Mouse (Mus musculus) midbrain, embryonic 12.5 days (tissue): ENCODE results near the gene Scarb1. TPM values are rescaled to one million over a fixed set of nuclear protein-coding genes. Genes with fewer than 3 reads are reported as not detected.

Experiments
- ATAC-seq: fragments of 200-750 bp; cut with Nextera tagmentation; 2 replicates; pipeline ENCODE4 v1.8.0; 2017; ENCODE audit warnings: low read depth, moderate TSS enrichment, moderate library complexity; ENCODE audit not compliant: low FRiP score
- H3K27ac ChIP-seq: fragments of 300-500 bp; sonication (generic); replicated peaks from 2 replicates; pipeline ENCODE4 v1.5.1; 2016; ENCODE audit warnings: mild to moderate bottlenecking
- H3K27me3 ChIP-seq: fragments of 300-500 bp; sonication (generic); 2 replicates; pipeline ENCODE4 v1.6.1; 2016; ENCODE audit warnings: mild to moderate bottlenecking
- H3K36me3 ChIP-seq: fragments of 300-500 bp; sonication (generic); 2 replicates; pipeline ENCODE4 v1.6.1; 2016
- H3K4me1 ChIP-seq: fragments of 300-500 bp; sonication (generic); 2 replicates; pipeline ENCODE4 v1.6.1; 2016
- H3K4me2 ChIP-seq: fragments of 300-500 bp; sonication (generic); replicated peaks from 2 replicates; pipeline ENCODE4 v1.6.1; 2016; ENCODE audit warnings: mild to moderate bottlenecking, moderate library complexity
- H3K4me3 ChIP-seq: fragments of 300-500 bp; sonication (generic); 2 replicates; pipeline ENCODE4 v1.5.1; 2016; ENCODE audit warnings: mild to moderate bottlenecking
- H3K9ac ChIP-seq: fragments of 300-500 bp; sonication (generic); replicated peaks from 2 replicates; pipeline ENCODE4 v1.6.1; 2016; ENCODE audit warnings: mild to moderate bottlenecking, moderate library complexity
- H3K9me3 ChIP-seq: fragments of 300-500 bp; sonication (generic); 2 replicates; pipeline ENCODE4 v1.6.1; 2016; ENCODE audit warnings: mild to moderate bottlenecking
- WGBS: fragments of 180-500 bp; shearing (Covaris S2); methylation state at CpG from one replicate; pipeline ENCODE4 v1.1.7; 2016; 5-methylcytosine and 5-hydroxymethylcytosine counted together
- polyA plus RNA-seq: library from polyadenylated mRNA; unstranded; fragments of >200 nt; fragmentation: Nextera tagmentation; extraction: Ambion mirVana; gene quantifications from 2 replicates; pipeline ENCODE4 v1.2.1, GENCODE M21; 2016

Gene Scarb1
- polyA plus RNA-seq, 1 experiment from 2014 or later: 27.8 TPM

DNA sequence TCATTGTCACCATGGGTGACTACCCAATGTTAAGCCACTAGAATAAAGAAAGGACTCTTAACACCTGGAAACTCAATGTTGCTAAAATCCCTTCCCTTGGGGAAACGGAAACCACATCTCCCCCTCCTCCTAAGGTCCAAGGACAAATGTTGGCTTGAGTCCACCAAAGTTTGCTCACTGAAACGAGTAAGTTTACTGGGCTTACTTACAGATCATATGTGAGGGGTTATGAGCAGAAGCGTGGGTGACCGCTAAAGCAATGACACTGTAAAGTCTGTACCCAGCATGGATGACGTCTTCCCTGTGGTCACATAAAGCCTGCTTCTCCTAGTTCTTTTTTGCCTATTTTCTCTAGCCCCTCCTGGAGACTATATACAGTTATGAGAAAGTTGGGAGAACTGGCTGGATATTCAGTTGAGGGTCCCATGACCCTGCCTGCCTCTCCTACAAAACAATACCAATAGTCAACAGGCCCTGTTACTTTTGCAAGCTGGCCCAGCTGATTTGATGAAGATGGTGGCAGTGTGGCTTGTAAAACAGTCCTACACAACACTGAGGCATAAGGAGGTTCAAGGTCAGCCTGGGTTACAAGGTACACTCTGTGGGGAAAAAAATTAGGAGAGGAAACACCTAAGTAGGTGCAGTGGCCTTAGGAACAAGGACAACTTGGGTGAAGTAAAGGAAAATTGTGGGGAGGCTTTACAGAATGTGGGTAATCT lies 41.2 kb upstream of the Scarb1 start:
- Histone ChIP-seq H3K4me2 (no peak overlapping the region), H3K27ac (no peak overlapping the region), H3K4me3 (no peak overlapping the region), H3K36me3 (peaks cover 17% of the 10 kb centered on the region), H3K4me1 (peaks cover 14% of the 10 kb centered on the region), H3K9ac (no peak overlapping the region), H3K9me3 (no peaks in the 10 kb centered on the region), H3K27me3 (no peaks in the 10 kb centered on the region)
- no peak for ATAC-seq
- WGBS: 81% methylated on average over 5 of the region's 5 CpGs

DNA sequence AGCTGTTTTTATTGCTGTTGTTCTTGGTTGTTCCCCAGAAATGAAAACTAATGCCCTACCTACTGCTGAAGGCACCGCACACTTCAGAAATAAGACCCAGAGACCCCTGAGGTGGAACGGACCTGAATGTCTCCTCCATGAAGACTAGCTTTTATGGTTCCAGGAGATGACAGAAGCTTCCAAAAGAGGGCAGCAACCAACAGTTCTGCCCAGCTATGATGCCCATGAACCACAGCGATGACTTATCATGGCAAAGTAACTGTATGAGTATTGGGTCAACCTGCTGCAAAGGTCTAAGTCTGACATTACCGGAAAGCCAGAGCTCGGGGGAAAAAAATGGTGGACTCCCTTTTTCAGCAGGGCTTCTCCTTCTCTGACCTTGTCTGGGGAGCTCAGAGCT lies 38.0 kb upstream of the Scarb1 start:
- H3K9me3 ChIP-seq: no peaks in the 10 kb centered on the region
- no peak overlapping the region for H3K4me3 ChIP-seq
- no peak overlapping the region for H3K9ac ChIP-seq
- no peak overlapping the region for H3K4me2 ChIP-seq
- H3K27me3 ChIP-seq: no peaks in the 10 kb centered on the region
- 81% methylated on average over 5 of the region's 5 CpGs for WGBS
- no peak overlapping the region for H3K27ac ChIP-seq
- no peaks in the 10 kb centered on the region for H3K4me1 ChIP-seq
- no peaks in the 10 kb centered on the region for H3K36me3 ChIP-seq
- ATAC-seq: no peak

DNA sequence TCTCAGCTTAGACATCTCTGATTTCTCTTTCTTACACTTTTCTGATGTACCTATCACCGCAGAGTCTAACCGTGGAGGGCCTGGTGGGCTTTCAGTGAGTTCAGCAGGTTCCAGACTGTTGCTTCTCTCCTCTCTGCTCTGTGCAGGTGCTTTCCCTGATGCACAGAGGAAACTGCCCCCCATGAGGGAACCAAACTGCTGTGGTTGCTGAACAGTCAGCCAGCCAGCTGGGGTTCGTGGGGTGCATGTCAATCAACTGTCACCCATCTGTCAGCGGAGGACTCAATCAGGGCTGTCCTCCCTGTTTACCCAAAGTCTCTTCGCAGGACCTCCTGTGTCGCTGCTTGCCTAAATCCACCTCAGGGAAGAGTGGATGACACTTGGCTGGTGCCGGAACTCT lies 36.3 kb upstream of the Scarb1 start:
- no peak for ATAC-seq
- WGBS: 64% methylated on average over 7 of the region's 7 CpGs
- H3K9ac ChIP-seq: no peak overlapping the region

DNA sequence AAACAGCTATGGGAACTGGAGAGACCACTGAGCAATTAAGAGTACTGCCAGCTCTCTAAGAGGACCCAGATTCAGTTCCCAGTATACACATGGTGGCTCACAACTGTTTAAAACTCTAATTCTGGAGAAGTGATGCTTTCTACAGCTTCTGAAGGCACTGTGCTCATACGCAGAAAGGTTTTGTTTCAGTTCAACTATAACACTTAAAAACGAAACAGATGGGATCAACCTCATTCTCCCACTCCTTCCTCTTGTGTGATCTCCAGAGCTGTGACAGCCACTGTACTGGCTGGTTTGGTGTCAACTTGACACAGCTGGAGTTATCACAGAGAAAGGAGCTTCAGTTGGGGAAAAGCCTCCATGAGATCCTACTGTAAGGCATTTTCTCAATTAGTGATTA lies 35.0 kb upstream of the Scarb1 start:
- Histone ChIP-seq H3K4me1 (no peaks in the 10 kb centered on the region), H3K27me3 (no peaks in the 10 kb centered on the region), H3K36me3 (no peaks in the 10 kb centered on the region), H3K9ac (no peak overlapping the region), H3K4me3 (no peak overlapping the region), H3K27ac (no peak overlapping the region), H3K4me2 (no peak overlapping the region), H3K9me3 (no peaks in the 10 kb centered on the region)
- no peak for ATAC-seq
- 91% methylated on average over 2 of the region's 2 CpGs for WGBS

More for the DNA sequence above, 36.3 kb upstream of the Scarb1 start:
- Histone ChIP-seq H3K27ac (no peak overlapping the region), H3K4me1 (no peaks in the 10 kb centered on the region), H3K4me2 (no peak overlapping the region), H3K4me3 (no peak overlapping the region), H3K27me3 (no peaks in the 10 kb centered on the region), H3K36me3 (no peaks in the 10 kb centered on the region), H3K9me3 (no peaks in the 10 kb centered on the region)

DNA sequence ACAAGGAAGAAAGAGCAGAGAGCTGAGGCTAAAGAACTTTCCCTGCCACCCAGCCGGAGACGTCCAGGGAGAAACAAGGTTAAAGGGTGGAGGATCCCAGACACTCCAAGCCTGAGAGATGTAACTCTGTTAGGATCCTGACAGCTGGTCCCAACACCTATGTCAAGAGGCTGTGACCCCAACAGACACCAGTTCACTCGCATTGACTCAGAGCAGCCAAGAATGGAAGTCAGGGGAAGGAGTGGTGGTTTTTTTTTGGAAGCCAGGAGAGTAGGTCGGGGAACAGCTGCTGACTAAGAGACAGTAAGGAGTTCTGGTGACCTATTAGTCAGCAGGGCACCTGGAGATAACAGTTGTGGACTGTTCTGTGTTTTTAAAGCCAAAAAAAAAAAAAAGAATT lies 31.1 kb upstream of the Scarb1 start:
- Histone ChIP-seq H3K27ac (no peak overlapping the region), H3K9me3 (no peaks in the 10 kb centered on the region), H3K27me3 (no peaks in the 10 kb centered on the region), H3K4me3 (no peak overlapping the region), H3K4me1 (no peaks in the 10 kb centered on the region), H3K36me3 (no peaks in the 10 kb centered on the region), H3K4me2 (no peak overlapping the region), H3K9ac (no peak overlapping the region)
- 88% methylated on average over 4 of the region's 4 CpGs for WGBS
- no peak for ATAC-seq

DNA sequence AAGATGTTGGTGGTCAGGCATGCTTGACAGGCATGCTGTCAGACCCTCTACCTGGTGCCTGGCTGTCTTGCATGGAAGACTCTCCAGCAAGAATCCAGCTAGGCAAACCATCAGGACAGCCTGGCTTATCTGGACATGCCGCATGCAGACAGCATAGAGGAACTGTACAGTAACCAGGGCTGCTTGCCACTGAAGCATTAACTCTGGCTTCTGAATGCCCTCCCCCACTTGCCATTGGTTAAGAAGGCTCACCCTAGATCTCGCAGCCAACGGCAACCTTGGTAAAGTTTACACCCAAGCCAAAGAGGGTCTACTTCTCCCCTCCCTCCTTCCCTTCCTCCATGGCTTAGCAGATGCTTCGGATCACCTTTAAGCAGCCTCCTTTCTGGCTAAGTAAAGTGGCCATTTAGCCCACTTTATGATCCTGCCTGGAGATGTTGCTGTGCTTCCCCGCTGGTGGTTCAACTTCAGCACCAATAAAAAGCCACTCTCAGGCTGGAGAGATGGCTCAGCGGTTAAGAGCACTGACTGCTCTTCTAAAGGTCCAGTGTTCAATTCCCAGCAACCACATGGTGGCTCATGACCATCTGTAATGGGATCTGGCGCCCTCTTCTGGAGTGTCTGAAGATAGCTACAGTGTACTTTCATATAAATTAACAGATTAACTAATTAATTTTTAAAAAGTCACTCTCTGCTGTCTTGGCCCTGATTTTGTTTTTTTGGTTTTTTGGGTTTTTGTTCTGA lies 30.2 kb upstream of the Scarb1 start:
- Histone ChIP-seq H3K4me1 (no peaks in the 10 kb centered on the region), H3K27ac (no peak overlapping the region), H3K9me3 (no peaks in the 10 kb centered on the region), H3K27me3 (no peaks in the 10 kb centered on the region), H3K36me3 (no peaks in the 10 kb centered on the region), H3K4me3 (no peak overlapping the region), H3K4me2 (no peak overlapping the region), H3K9ac (no peak overlapping the region)
- whole genome bisulfite sequencing: 82% methylated on average over 7 of the region's 7 CpGs
- ATAC-seq: no peak

DNA sequence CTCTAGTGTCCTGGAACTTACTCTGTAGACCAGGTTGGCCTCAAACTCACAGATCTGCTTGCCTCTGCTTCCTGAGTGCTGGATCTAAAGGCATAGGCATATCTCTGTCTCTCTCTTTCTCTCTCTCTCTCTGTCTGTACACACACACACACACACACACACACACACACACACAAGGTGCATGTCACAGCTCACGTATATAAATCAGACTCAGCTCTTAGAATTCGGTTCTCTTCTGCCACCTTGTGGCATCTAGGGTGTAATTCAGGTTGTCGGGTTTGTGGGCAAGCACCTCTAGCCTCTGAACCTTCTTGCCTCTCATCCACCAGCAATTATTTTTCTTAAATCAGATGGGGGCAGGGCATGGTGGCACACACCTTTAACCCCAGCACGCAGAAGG lies 27.7 kb upstream of the Scarb1 start:
- H3K4me1 ChIP-seq: no peaks in the 10 kb centered on the region
- no peaks in the 10 kb centered on the region for H3K27me3 ChIP-seq
- no peak for ATAC-seq
- H3K36me3 ChIP-seq: no peaks in the 10 kb centered on the region
- H3K9ac ChIP-seq: no peak overlapping the region
- no peak overlapping the region for H3K4me2 ChIP-seq
- no peaks in the 10 kb centered on the region for H3K9me3 ChIP-seq
- H3K27ac ChIP-seq: no peak overlapping the region
- WGBS: 1% methylated on average over 4 of the region's 4 CpGs
- no peak overlapping the region for H3K4me3 ChIP-seq

DNA sequence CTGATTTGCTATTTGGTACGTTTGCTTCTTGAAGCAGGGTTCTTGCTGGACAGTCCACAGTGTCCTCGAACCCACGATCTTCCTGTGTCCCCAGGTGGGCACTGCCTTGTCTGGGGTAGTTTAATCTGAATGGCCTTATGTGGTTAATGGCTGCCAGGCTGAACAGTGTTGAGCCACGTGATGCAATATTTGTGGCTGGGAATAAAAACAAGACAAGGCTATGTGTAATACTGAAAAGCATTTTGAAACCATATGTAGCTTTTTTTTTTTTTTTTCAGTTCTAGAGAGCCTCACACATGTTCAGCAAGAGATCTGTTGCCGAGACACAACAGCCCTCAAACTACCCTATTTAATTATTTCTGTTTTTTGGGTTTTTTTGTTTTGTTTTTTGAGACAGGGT lies 27.3 kb upstream of the Scarb1 start:
- no peak overlapping the region for H3K27ac ChIP-seq
- H3K4me2 ChIP-seq: no peak overlapping the region
- no peak overlapping the region for H3K4me3 ChIP-seq
- ATAC-seq: no peak
- 75% methylated on average over 5 of the region's 5 CpGs for WGBS
- no peaks in the 10 kb centered on the region for H3K27me3 ChIP-seq
- H3K9me3 ChIP-seq: no peaks in the 10 kb centered on the region
- H3K36me3 ChIP-seq: no peaks in the 10 kb centered on the region
- H3K4me1 ChIP-seq: no peaks in the 10 kb centered on the region
- no peak overlapping the region for H3K9ac ChIP-seq

DNA sequence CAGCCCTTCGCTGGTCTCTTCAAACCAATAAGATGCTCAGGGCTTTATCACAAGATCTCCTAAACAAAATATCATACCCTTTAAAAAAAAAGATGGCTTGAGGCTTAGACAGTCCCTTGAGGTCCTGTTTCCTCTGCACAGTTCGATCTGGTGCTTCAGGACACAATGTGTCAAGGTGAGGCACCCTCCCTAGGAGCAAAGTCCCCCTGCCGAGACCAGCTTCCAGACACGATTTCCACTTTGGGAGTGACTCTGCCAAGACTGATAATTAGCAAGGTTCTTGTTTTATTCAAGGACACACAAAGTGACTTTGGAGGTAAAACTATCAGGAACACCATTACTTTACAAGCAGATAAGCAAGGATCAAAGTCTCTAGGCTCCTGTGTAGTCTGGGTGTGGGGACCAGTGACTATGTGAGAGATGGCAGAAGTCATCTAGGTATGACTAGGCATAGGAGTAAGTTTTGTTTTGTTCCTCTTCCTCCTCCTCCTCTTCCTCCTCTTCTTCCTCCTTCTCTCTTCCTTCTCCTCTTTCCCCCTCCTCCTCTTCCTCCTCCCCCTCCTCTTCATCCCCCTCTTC lies 24.0 kb upstream of the Scarb1 start:
- H3K9ac ChIP-seq: no peak overlapping the region
- no peak overlapping the region for H3K4me3 ChIP-seq
- ATAC-seq: no peak
- H3K27me3 ChIP-seq: no peaks in the 10 kb centered on the region
- H3K27ac ChIP-seq: no peak overlapping the region
- no peaks in the 10 kb centered on the region for H3K9me3 ChIP-seq
- H3K4me2 ChIP-seq: no peak overlapping the region
- 84% methylated on average over 4 of the region's 4 CpGs for WGBS
- H3K4me1 ChIP-seq: no peaks in the 10 kb centered on the region
- H3K36me3 ChIP-seq: no peaks in the 10 kb centered on the region

DNA sequence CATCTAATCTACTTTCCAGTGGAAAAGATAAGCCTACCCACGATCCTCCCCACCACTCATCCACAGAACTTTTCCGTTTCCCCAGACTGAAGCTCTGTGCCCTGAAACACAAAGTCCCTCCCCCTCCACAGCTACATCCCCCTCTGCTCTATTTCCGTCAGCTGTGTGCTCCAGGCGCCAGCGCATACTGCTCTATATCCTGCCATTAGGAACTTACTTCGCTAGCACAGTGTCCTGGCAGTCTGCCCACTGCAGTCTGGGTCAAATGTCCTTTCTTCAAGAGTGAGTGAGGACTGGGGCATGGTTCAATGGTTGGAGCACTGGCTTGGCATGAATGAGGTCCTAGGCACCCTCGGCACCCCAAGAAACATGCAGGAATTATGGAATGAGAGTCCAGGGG lies 23.0 kb upstream of the Scarb1 start:
- no peaks in the 10 kb centered on the region for H3K27me3 ChIP-seq
- no peaks in the 10 kb centered on the region for H3K36me3 ChIP-seq
- H3K4me1 ChIP-seq: no peaks in the 10 kb centered on the region
- WGBS: 86% methylated on average over 7 of the region's 7 CpGs
- ATAC-seq: no peak
- no peak overlapping the region for H3K4me3 ChIP-seq
- H3K9ac ChIP-seq: no peak overlapping the region
- H3K27ac ChIP-seq: no peak overlapping the region
- no peak overlapping the region for H3K4me2 ChIP-seq
- H3K9me3 ChIP-seq: no peaks in the 10 kb centered on the region

DNA sequence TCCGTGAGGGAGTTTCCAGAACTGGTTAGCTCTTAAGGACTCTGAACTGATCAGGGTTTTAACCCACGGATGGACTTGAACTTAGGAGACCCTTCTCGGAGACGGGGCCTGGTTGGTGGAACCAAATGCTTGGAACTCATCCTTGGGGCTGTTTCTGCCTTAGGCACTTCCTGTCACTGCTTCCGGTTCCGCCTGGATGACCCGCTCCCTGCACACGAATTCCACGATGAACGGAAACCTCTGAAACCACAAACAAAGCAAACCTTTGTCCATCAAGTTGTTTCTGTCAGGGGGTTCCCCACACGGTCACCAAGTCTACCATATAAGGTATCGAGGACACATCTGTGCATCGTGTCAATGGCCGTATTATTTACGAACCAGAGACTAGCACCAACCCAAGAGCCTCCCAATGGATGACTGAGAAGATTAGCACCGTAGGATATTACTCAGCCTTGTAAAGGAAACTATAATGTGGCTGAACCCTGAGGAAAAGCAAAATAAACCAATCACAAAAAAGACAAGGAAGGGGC lies 20.2 kb upstream of the Scarb1 start:
- Histone ChIP-seq H3K27ac (no peak overlapping the region), H3K4me2 (no peak overlapping the region), H3K4me1 (no peaks in the 10 kb centered on the region), H3K36me3 (no peaks in the 10 kb centered on the region), H3K4me3 (no peak overlapping the region), H3K9me3 (no peaks in the 10 kb centered on the region), H3K9ac (no peak overlapping the region), H3K27me3 (no peaks in the 10 kb centered on the region)
- WGBS: 69% methylated on average over 16 of the region's 16 CpGs
- no peak for ATAC-seq

DNA sequence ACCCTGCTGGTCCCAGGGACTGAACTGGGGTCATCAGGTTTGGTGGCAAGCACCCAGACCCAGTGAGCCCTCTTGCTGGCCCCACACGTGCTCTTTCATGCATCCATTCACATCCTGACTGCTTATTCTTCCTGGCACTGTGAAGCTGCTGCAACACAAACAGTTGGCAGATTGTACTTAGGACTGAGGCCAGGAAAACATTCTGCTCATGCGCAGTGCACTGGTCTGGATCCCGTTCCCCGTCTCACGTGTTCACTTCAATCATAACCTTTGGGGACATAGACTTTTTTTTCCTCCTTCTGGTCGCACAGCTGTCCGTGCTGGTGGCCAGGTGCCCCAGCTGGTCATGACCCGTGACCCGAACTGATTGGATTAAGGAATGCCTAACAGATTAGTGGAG lies 19.7 kb upstream of the Scarb1 start:
- Histone ChIP-seq H3K4me1 (no peaks in the 10 kb centered on the region), H3K4me3 (no peak overlapping the region), H3K9ac (no peak overlapping the region), H3K9me3 (no peaks in the 10 kb centered on the region), H3K36me3 (no peaks in the 10 kb centered on the region), H3K27ac (no peak overlapping the region), H3K27me3 (no peaks in the 10 kb centered on the region), H3K4me2 (no peak overlapping the region)
- WGBS: 39% methylated on average over 9 of the region's 9 CpGs
- ATAC-seq: no peak
